Mouse (Mus musculus) heart, embryonic 10.5 days (tissue): Measurements from ENCODE around the gene Exoc6. TPM values are rescaled to one million over a fixed set of nuclear protein-coding genes. Genes with fewer than 3 reads are reported as not detected.

Experiments
- polyA plus RNA-seq: library from polyadenylated mRNA; unstranded; fragments of >200 nt; fragmentation: Nextera tagmentation; extraction: Ambion mirVana; gene quantifications from 2 replicates; pipeline ENCODE4 v1.2.1, GENCODE M21; 2016

Exoc6 gene
- polyA plus RNA-seq, 1 experiment from 2014 or later = 18.0 TPM

Other genes with a start within 250 kb of the Exoc6 start
- 49.9 and 63.3 TPM in 2 replicates for gene Ide, start 212.6 kb upstream of the Exoc6 start, polyA plus RNA-seq
- gene Kif11, start 174.0 kb upstream of the Exoc6 start, polyA plus RNA-seq = 54.7 and 56.8 TPM in 2 replicates
- 10.6 and 26.5 TPM in 2 replicates for gene Hhex, start 115.6 kb upstream of the Exoc6 start, polyA plus RNA-seq
- gene Cyp26c1, start 135.2 kb downstream of the Exoc6 start, polyA plus RNA-seq = 0.10 and 0.21 TPM in 2 replicates
- 2.2 and 3.4 TPM in 2 replicates for gene Cyp26a1, start 147.4 kb downstream of the Exoc6 start, polyA plus RNA-seq